Mouse (Mus musculus): Measurements from ENCODE around the gene Ddr2. TPM values are rescaled to one million over a fixed set of nuclear protein-coding genes. Genes with fewer than 3 reads are reported as not detected.

Ddr2 gene
- polyA plus RNA-seq, 2 experiments: 64.1 to 86.7 TPM

- Histone ChIP-seq H3K9ac (ENCODE audit: low read depth, low read length, severe bottlenecking) (no peak overlapping the region), H3K4me2 (replicated peaks; ENCODE audit: low read depth, low read length, severe bottlenecking) (no peak overlapping the region), H3K4me1 (ENCODE audit: control insufficient read depth, insufficient read depth, low read length) (peaks cover 16% of the 10 kb centered on the region; the same call in 1 of the 2 replicates), H3K4me3 (replicated peaks; ENCODE audit: low read length) (no peak overlapping the region), H3K9me3 (ENCODE audit: control insufficient read depth, low read length) (no peaks in the 10 kb centered on the region), H3K36me3 (ENCODE audit: control insufficient read depth, insufficient read depth, low read length) (peaks cover 14% of the 10 kb centered on the region; the same call in 1 of the 2 replicates), H3K27ac (replicated peaks; ENCODE audit: low read depth, low read length) (no peak overlapping the region), H3K27me3 (ENCODE audit: control insufficient read depth, insufficient read depth, low read length) (no peaks in the 10 kb centered on the region)
- no peak for TF ChIP-seq POLR2A (IDR thresholded peaks at IDR 0.05; ENCODE audit: borderline replicate concordance, extremely low read depth, insufficient read depth, insufficient read length)
- no peak for ATAC-seq (ENCODE audit: low FRiP score, low read depth)
- no peak for DNase-seq (ENCODE audit: low spot score)
- 85% methylated on average over 8 of the region's 8 CpGs for WGBS
These were observed 45.6 kb downstream of the Ddr2 start for GRCm38 (mm10) chr1:170065009-170065408.

GRCm38 (mm10) chr1:170064083-170064494 is 46.5 kb downstream of the Ddr2 start:
- Histone ChIP-seq H3K4me1 (ENCODE audit: control insufficient read depth, insufficient read depth, low read length) (peaks cover 16% of the 10 kb centered on the region; the same call in 1 of the 2 replicates), H3K9me3 (ENCODE audit: control insufficient read depth, low read length) (no peaks in the 10 kb centered on the region), H3K4me3 (replicated peaks; ENCODE audit: low read length) (no peak overlapping the region), H3K4me2 (replicated peaks; ENCODE audit: low read depth, low read length, severe bottlenecking) (no peak overlapping the region), H3K27ac (replicated peaks; ENCODE audit: low read depth, low read length) (peak overlapping the region; percentile 39; the same call in 1 of the 2 replicates), H3K27me3 (ENCODE audit: control insufficient read depth, insufficient read depth, low read length) (no peaks in the 10 kb centered on the region), H3K9ac (ENCODE audit: low read depth, low read length, severe bottlenecking) (no peak overlapping the region), H3K36me3 (ENCODE audit: control insufficient read depth, insufficient read depth, low read length) (peaks cover 14% of the 10 kb centered on the region; the same call in 1 of the 2 replicates)
- DNase-seq (ENCODE audit: low spot score) (peak; percentile 53), ATAC-seq (ENCODE audit: low FRiP score, low read depth) (peak; percentile 66)
- WGBS: 59% methylated on average over 9 of the region's 9 CpGs
- no peak for TF ChIP-seq POLR2A (IDR thresholded peaks at IDR 0.05; ENCODE audit: borderline replicate concordance, extremely low read depth, insufficient read depth, insufficient read length)

- no peak for ATAC-seq (ENCODE audit: low FRiP score, low read depth)
- 82% methylated on average over 3 of the region's 3 CpGs for WGBS
These were observed 50.3 kb downstream of the Ddr2 start for GRCm38 (mm10) chr1:170060214-170060613.

GRCm38 (mm10) chr1:170059347-170059746 is 51.2 kb downstream of the Ddr2 start:
- Histone ChIP-seq H3K4me3 (replicated peaks; ENCODE audit: low read length) (no peak overlapping the region), H3K27ac (replicated peaks; ENCODE audit: low read depth, low read length) (no peak overlapping the region), H3K4me1 (ENCODE audit: control insufficient read depth, insufficient read depth, low read length) (peaks cover 22% of the 10 kb centered on the region), H3K4me2 (replicated peaks; ENCODE audit: low read depth, low read length, severe bottlenecking) (no peak overlapping the region), H3K9me3 (ENCODE audit: control insufficient read depth, low read length) (no peaks in the 10 kb centered on the region), H3K27me3 (ENCODE audit: control insufficient read depth, insufficient read depth, low read length) (no peaks in the 10 kb centered on the region), H3K36me3 (ENCODE audit: control insufficient read depth, insufficient read depth, low read length) (peaks cover 7% of the 10 kb centered on the region), H3K9ac (ENCODE audit: low read depth, low read length, severe bottlenecking) (no peak overlapping the region)
- no peak for ATAC-seq (ENCODE audit: low FRiP score, low read depth)
- no peak for DNase-seq (ENCODE audit: low spot score)
- 94% methylated on average over 9 of the region's 9 CpGs for WGBS
- TF ChIP-seq POLR2A (IDR thresholded peaks at IDR 0.05; ENCODE audit: borderline replicate concordance, extremely low read depth, insufficient read depth, insufficient read length): no peak

More at GRCm38 (mm10) chr1:170060214-170060613, 50.3 kb downstream of the Ddr2 start:
- Histone ChIP-seq H3K4me1 (ENCODE audit: control insufficient read depth, insufficient read depth, low read length) (peaks cover 27% of the 10 kb centered on the region), H3K27me3 (ENCODE audit: control insufficient read depth, insufficient read depth, low read length) (no peaks in the 10 kb centered on the region), H3K9me3 (ENCODE audit: control insufficient read depth, low read length) (no peaks in the 10 kb centered on the region), H3K27ac (replicated peaks; ENCODE audit: low read depth, low read length) (no peak overlapping the region), H3K9ac (ENCODE audit: low read depth, low read length, severe bottlenecking) (no peak overlapping the region), H3K36me3 (ENCODE audit: control insufficient read depth, insufficient read depth, low read length) (peaks cover 7% of the 10 kb centered on the region), H3K4me3 (replicated peaks; ENCODE audit: low read length) (no peak overlapping the region), H3K4me2 (replicated peaks; ENCODE audit: low read depth, low read length, severe bottlenecking) (no peak overlapping the region)
- no peak for TF ChIP-seq POLR2A (IDR thresholded peaks at IDR 0.05; ENCODE audit: borderline replicate concordance, extremely low read depth, insufficient read depth, insufficient read length)
- DNase-seq (ENCODE audit: low spot score): no peak

- Histone ChIP-seq H3K9ac (ENCODE audit: low read depth, low read length, severe bottlenecking) (no peak overlapping the region), H3K4me1 (ENCODE audit: control insufficient read depth, insufficient read depth, low read length) (peaks cover 15% of the 10 kb centered on the region), H3K36me3 (ENCODE audit: control insufficient read depth, insufficient read depth, low read length) (peaks cover 7% of the 10 kb centered on the region), H3K27me3 (ENCODE audit: control insufficient read depth, insufficient read depth, low read length) (no peaks in the 10 kb centered on the region), H3K27ac (replicated peaks; ENCODE audit: low read depth, low read length) (no peak overlapping the region), H3K4me2 (replicated peaks; ENCODE audit: low read depth, low read length, severe bottlenecking) (no peak overlapping the region), H3K9me3 (ENCODE audit: control insufficient read depth, low read length) (no peaks in the 10 kb centered on the region), H3K4me3 (replicated peaks; ENCODE audit: low read length) (no peak overlapping the region)
- ATAC-seq (ENCODE audit: low FRiP score, low read depth) (no peak), DNase-seq (ENCODE audit: low spot score) (no peak)
- WGBS: 74% methylated on average over 11 of the region's 11 CpGs
- no peak for TF ChIP-seq POLR2A (IDR thresholded peaks at IDR 0.05; ENCODE audit: borderline replicate concordance, extremely low read depth, insufficient read depth, insufficient read length)
These were observed 52.5 kb downstream of the Ddr2 start for GRCm38 (mm10) chr1:170058051-170058450.
